Mouse (Mus musculus): Measurements from ENCODE around the gene Dock10.

Gene Dock10

GRCm38 (mm10) chr1:80671056-80671455 is 87.3 kb downstream of the Dock10 start:
- ChIA-PET POLR2A (interaction anchor here in 1 of 4 experiments (1.2 kb wide), 1 partner anchor 922 kb away, joined by 3 read pairs; no protein-coding TSS in a partner anchor), CTCF (no interaction called here)

GRCm38 (mm10) chr1:80670387-80670786 is 87.9 kb downstream of the Dock10 start:
- POLR2A ChIA-PET = no interaction called here
- CTCF ChIA-PET = no interaction called here

GRCm38 (mm10) chr1:80665761-80666160 is 92.6 kb downstream of the Dock10 start:
- ChIA-PET POLR2A (no interaction called here), CTCF (interaction anchor here in 1 of 4 experiments (1.4 kb wide), 1 partner anchor 57 kb away, joined by 3 read pairs; no protein-coding TSS in a partner anchor)

- POLR2A ChIA-PET = no interaction called here
- CTCF ChIA-PET = interaction anchor here in 1 of 4 experiments (1.4 kb wide), 1 partner anchor 57 kb away, joined by 3 read pairs; no protein-coding TSS in a partner anchor
These were observed 93.2 kb downstream of the Dock10 start for GRCm38 (mm10) chr1:80665161-80665560.

- ChIA-PET CTCF (no interaction called here), POLR2A (interaction anchor here in 1 of 4 experiments (0.6 kb wide), 1 partner anchor 153 kb away, joined by 5 read pairs; no protein-coding TSS in a partner anchor)
These were observed 96.6 kb downstream of the Dock10 start for GRCm38 (mm10) chr1:80661506-80662402.

- POLR2A ChIA-PET = no interaction called here
These were observed 98.7 kb downstream of the Dock10 start for GRCm38 (mm10) chr1:80659465-80660245.

GRCm38 (mm10) chr1:80656389-80656788 is 101.9 kb downstream of the Dock10 start:
- POLR2A ChIA-PET = interaction anchor here in 1 of 4 experiments (0.9 kb wide), 1 partner anchor 12 kb away, joined by 3 read pairs; no protein-coding TSS in a partner anchor

More at GRCm38 (mm10) chr1:80659465-80660245, 98.7 kb downstream of the Dock10 start:
- CTCF ChIA-PET = no interaction called here

GRCm38 (mm10) chr1:80655854-80656253 is 102.5 kb downstream of the Dock10 start:
- ChIA-PET POLR2A (interaction anchor here in 1 of 4 experiments (0.6 to 0.9 kb wide), 2 partner anchors 12 to 24 kb away, joined by 3 to 4 read pairs; no protein-coding TSS in a partner anchor), CTCF (interaction anchor here in 1 of 4 experiments (0.8 to 1.7 kb wide), 2 partner anchors 26 to 475 kb away, joined by 3 to 7 read pairs; no protein-coding TSS in a partner anchor)

More at GRCm38 (mm10) chr1:80656389-80656788, 101.9 kb downstream of the Dock10 start:
- CTCF ChIA-PET = interaction anchor here in 1 of 4 experiments (0.8 to 1.7 kb wide), 2 partner anchors 27 to 476 kb away, joined by 3 to 7 read pairs; no protein-coding TSS in a partner anchor

- POLR2A ChIA-PET = interaction anchor here in 1 of 4 experiments (0.6 kb wide), 1 partner anchor 221 kb away, joined by 3 read pairs; no protein-coding TSS in a partner anchor
- CTCF ChIA-PET = interaction anchor here in 1 of 4 experiments (1.7 kb wide), 1 partner anchor 475 kb away, joined by 7 read pairs; no protein-coding TSS in a partner anchor
These were observed 103.1 kb downstream of the Dock10 start for GRCm38 (mm10) chr1:80655195-80655594.

- POLR2A ChIA-PET = no interaction called here
- CTCF ChIA-PET = interaction anchor here in 1 of 4 experiments (0.9 kb wide), 1 partner anchor 67 kb away, joined by 4 read pairs; no protein-coding TSS in a partner anchor
These were observed 104.2 kb downstream of the Dock10 start for GRCm38 (mm10) chr1:80654177-80654576.

GRCm38 (mm10) chr1:80652803-80653202 is 105.5 kb downstream of the Dock10 start:
- POLR2A ChIA-PET = no interaction called here
- CTCF ChIA-PET = no interaction called here

GRCm38 (mm10) chr1:80652083-80652482 is 106.2 kb downstream of the Dock10 start:
- ChIA-PET CTCF (no interaction called here), POLR2A (no interaction called here)

- CTCF ChIA-PET = no interaction called here
- POLR2A ChIA-PET = no interaction called here
These were observed 111.7 kb downstream of the Dock10 start for GRCm38 (mm10) chr1:80646602-80647001.

GRCm38 (mm10) chr1:80643866-80644451 is 114.4 kb downstream of the Dock10 start:
- ChIA-PET CTCF (no interaction called here), POLR2A (interaction anchor here in 1 of 4 experiments (1.2 kb wide), 1 partner anchor 12 kb away, joined by 3 read pairs; no protein-coding TSS in a partner anchor)

GRCm38 (mm10) chr1:80641832-80642231 is 116.5 kb downstream of the Dock10 start:
- CTCF ChIA-PET = no interaction called here
- POLR2A ChIA-PET = no interaction called here

GRCm38 (mm10) chr1:80641288-80641687 is 117.0 kb downstream of the Dock10 start:
- POLR2A ChIA-PET = no interaction called here
- CTCF ChIA-PET = no interaction called here

- CTCF ChIA-PET = no interaction called here
- POLR2A ChIA-PET = no interaction called here
These were observed 118.8 kb downstream of the Dock10 start for GRCm38 (mm10) chr1:80639553-80639952.

- ChIA-PET POLR2A (no interaction called here), CTCF (no interaction called here)
These were observed 121.1 kb downstream of the Dock10 start for GRCm38 (mm10) chr1:80637214-80637705.

- POLR2A ChIA-PET = no interaction called here
- CTCF ChIA-PET = no interaction called here
These were observed 122.5 kb downstream of the Dock10 start for GRCm38 (mm10) chr1:80635825-80636224.

All from embryonic stem cell, embryonic (primary cell).